Mouse (Mus musculus): ENCODE results near the gene Dock4. TPM values are rescaled to one million over a fixed set of nuclear protein-coding genes. Genes with fewer than 3 reads are reported as not detected.

The Dock4 gene
- total and polyA plus RNA-seq, 2 experiments from 2014 or later = 15.5 to 28.6 TPM

- H3K4me3 ChIP-seq (ENCODE audit: low read depth, low read length) = no peak overlapping the region
- no peak overlapping the region for H3K9ac ChIP-seq (replicated peaks; ENCODE audit: low read length, poor library complexity, severe bottlenecking)
- WGBS = 86% methylated on average over 3 of the region's 3 CpGs
- TF ChIP-seq CTCF (IDR thresholded peaks at IDR 0.05) = no peak
- ATAC-seq (ENCODE audit: low FRiP score) (no peak), DNase-seq (ENCODE audit: low spot score) (no peak)
- no peaks in the 10 kb centered on the region for H3K27me3 ChIP-seq (ENCODE audit: insufficient read depth, low read length)
- no peaks in the 10 kb centered on the region for H3K4me1 ChIP-seq (ENCODE audit: insufficient read depth, low read length)
- no peak overlapping the region for H3K27ac ChIP-seq (ENCODE audit: low read depth, low read length)
- H3K36me3 ChIP-seq (ENCODE audit: insufficient read depth, low read length) = no peaks in the 10 kb centered on the region
- H3K4me2 ChIP-seq (ENCODE audit: low read depth, low read length, poor library complexity, severe bottlenecking) = no peak overlapping the region
- no peaks in the 10 kb centered on the region for H3K9me3 ChIP-seq (ENCODE audit: low read length)
Measured at GRCm38 (mm10) chr12:40884976-40885375, 439.2 kb downstream of the Dock4 start.

GRCm38 (mm10) chr12:40885377-40885776 lies 439.6 kb downstream of the Dock4 start:
- DNase-seq (ENCODE audit: low spot score) (no peak), ATAC-seq (ENCODE audit: low FRiP score) (no peak)
- no peak for TF ChIP-seq CTCF (IDR thresholded peaks at IDR 0.05)
- Histone ChIP-seq H3K27ac (ENCODE audit: low read depth, low read length) (no peak overlapping the region), H3K9me3 (ENCODE audit: low read length) (no peaks in the 10 kb centered on the region), H3K9ac (replicated peaks; ENCODE audit: low read length, poor library complexity, severe bottlenecking) (no peak overlapping the region), H3K4me1 (ENCODE audit: insufficient read depth, low read length) (no peaks in the 10 kb centered on the region), H3K36me3 (ENCODE audit: insufficient read depth, low read length) (no peaks in the 10 kb centered on the region), H3K4me2 (ENCODE audit: low read depth, low read length, poor library complexity, severe bottlenecking) (no peak overlapping the region), H3K27me3 (ENCODE audit: insufficient read depth, low read length) (no peaks in the 10 kb centered on the region), H3K4me3 (ENCODE audit: low read depth, low read length) (no peak overlapping the region)
- WGBS = 97% methylated on average over 6 of the region's 6 CpGs

- Histone ChIP-seq H3K27ac (ENCODE audit: low read depth, low read length) (no peak overlapping the region), H3K36me3 (ENCODE audit: insufficient read depth, low read length) (no peaks in the 10 kb centered on the region), H3K4me1 (ENCODE audit: insufficient read depth, low read length) (no peaks in the 10 kb centered on the region), H3K27me3 (ENCODE audit: insufficient read depth, low read length) (no peaks in the 10 kb centered on the region), H3K9me3 (ENCODE audit: low read length) (no peaks in the 10 kb centered on the region), H3K9ac (replicated peaks; ENCODE audit: low read length, poor library complexity, severe bottlenecking) (no peak overlapping the region), H3K4me3 (ENCODE audit: low read depth, low read length) (no peak overlapping the region), H3K4me2 (ENCODE audit: low read depth, low read length, poor library complexity, severe bottlenecking) (no peak overlapping the region)
- ATAC-seq (ENCODE audit: low FRiP score) = no peak
- no peak for TF ChIP-seq CTCF (IDR thresholded peaks at IDR 0.05)
- 60% methylated on average over 2 of the region's 2 CpGs for WGBS
- DNase-seq (ENCODE audit: low spot score) = no peak
Measured at GRCm38 (mm10) chr12:40887496-40887895, 441.7 kb downstream of the Dock4 start.

- Histone ChIP-seq H3K9ac (replicated peaks; ENCODE audit: low read length, poor library complexity, severe bottlenecking) (no peak overlapping the region), H3K4me3 (ENCODE audit: low read depth, low read length) (no peak overlapping the region), H3K4me2 (ENCODE audit: low read depth, low read length, poor library complexity, severe bottlenecking) (no peak overlapping the region), H3K36me3 (ENCODE audit: insufficient read depth, low read length) (no peaks in the 10 kb centered on the region), H3K9me3 (ENCODE audit: low read length) (no peaks in the 10 kb centered on the region), H3K27me3 (ENCODE audit: insufficient read depth, low read length) (no peaks in the 10 kb centered on the region), H3K4me1 (ENCODE audit: insufficient read depth, low read length) (no peaks in the 10 kb centered on the region), H3K27ac (ENCODE audit: low read depth, low read length) (no peak overlapping the region)
- ATAC-seq (ENCODE audit: low FRiP score) (no peak), DNase-seq (ENCODE audit: low spot score) (no peak)
- TF ChIP-seq CTCF (IDR thresholded peaks at IDR 0.05) = no peak
- 76% methylated on average over 2 of the region's 2 CpGs for WGBS
Measured at GRCm38 (mm10) chr12:40888261-40888791, 442.6 kb downstream of the Dock4 start.

GRCm38 (mm10) chr12:40888829-40889228 lies 443.1 kb downstream of the Dock4 start:
- no peaks in the 10 kb centered on the region for H3K4me1 ChIP-seq (ENCODE audit: insufficient read depth, low read length)
- H3K4me3 ChIP-seq (ENCODE audit: low read depth, low read length) = no peak overlapping the region
- H3K9me3 ChIP-seq (ENCODE audit: low read length) = no peaks in the 10 kb centered on the region
- 58% methylated on average over 1 of the region's 1 CpGs for WGBS
- H3K36me3 ChIP-seq (ENCODE audit: insufficient read depth, low read length) = no peaks in the 10 kb centered on the region
- TF ChIP-seq CTCF (IDR thresholded peaks at IDR 0.05) = no peak
- H3K4me2 ChIP-seq (ENCODE audit: low read depth, low read length, poor library complexity, severe bottlenecking) = no peak overlapping the region
- H3K27me3 ChIP-seq (ENCODE audit: insufficient read depth, low read length) = no peaks in the 10 kb centered on the region
- DNase-seq (ENCODE audit: low spot score) (no peak), ATAC-seq (ENCODE audit: low FRiP score) (no peak)
- no peak overlapping the region for H3K27ac ChIP-seq (ENCODE audit: low read depth, low read length)
- H3K9ac ChIP-seq (replicated peaks; ENCODE audit: low read length, poor library complexity, severe bottlenecking) = no peak overlapping the region

- H3K36me3 ChIP-seq (ENCODE audit: insufficient read depth, low read length) = no peaks in the 10 kb centered on the region
- no peak overlapping the region for H3K4me2 ChIP-seq (ENCODE audit: low read depth, low read length, poor library complexity, severe bottlenecking)
- DNase-seq (ENCODE audit: low spot score) (no peak), ATAC-seq (ENCODE audit: low FRiP score) (no peak)
- WGBS = 81% methylated on average over 3 of the region's 3 CpGs
- TF ChIP-seq CTCF (IDR thresholded peaks at IDR 0.05) = no peak
- no peak overlapping the region for H3K4me3 ChIP-seq (ENCODE audit: low read depth, low read length)
- no peak overlapping the region for H3K27ac ChIP-seq (ENCODE audit: low read depth, low read length)
- H3K27me3 ChIP-seq (ENCODE audit: insufficient read depth, low read length) = no peaks in the 10 kb centered on the region
- no peaks in the 10 kb centered on the region for H3K9me3 ChIP-seq (ENCODE audit: low read length)
- H3K9ac ChIP-seq (replicated peaks; ENCODE audit: low read length, poor library complexity, severe bottlenecking) = no peak overlapping the region
- H3K4me1 ChIP-seq (ENCODE audit: insufficient read depth, low read length) = no peaks in the 10 kb centered on the region
Measured at GRCm38 (mm10) chr12:40889534-40889933, 443.8 kb downstream of the Dock4 start.
